Mouse (Mus musculus): ENCODE data around the gene Enpp7. TPM values are rescaled to one million over a fixed set of nuclear protein-coding genes. Genes with fewer than 3 reads are reported as not detected.

Enpp7 gene
- not detected for polyA plus RNA-seq (2014; fragmentation: Illumina TruSeq; extraction: RNeasy Lipid Tissue Mini Kit (QIAGEN cat#74804); ENCODE audit: low read depth, low replicate concordance)

GRCm38 (mm10) chr11:118987999-118988398, at the start of gene Enpp7:
Gene Enpp7, plus strand, starts transcription at chr11:118988188.

GRCm38 (mm10) chr11:119022895-119023615, 35.1 kb downstream of the Enpp7 start, which contains the start of gene Cbx2:
Gene Cbx2, plus strand, starts transcription at chr11:119022962.

GRCm38 (mm10) chr11:119040600-119041324, 52.8 kb downstream of the Enpp7 start, which contains the start of gene Cbx8:
Gene Cbx8, minus strand, starts transcription at chr11:119040969.

Other genes with a start within 250 kb of the Enpp7 start
- gene Rbfox3, start 76.6 kb upstream of the Enpp7 start, polyA plus RNA-seq (2014; fragmentation: Illumina TruSeq; extraction: RNeasy Lipid Tissue Mini Kit (QIAGEN cat#74804); ENCODE audit: low read depth, low replicate concordance), result not detected
- 0.32 TPM for gene Cbx2, start 34.8 kb downstream of the Enpp7 start, polyA plus RNA-seq (2014; fragmentation: Illumina TruSeq; extraction: RNeasy Lipid Tissue Mini Kit (QIAGEN cat#74804); ENCODE audit: low read depth, low replicate concordance)
- gene Cbx8, start 52.8 kb downstream of the Enpp7 start, polyA plus RNA-seq (2014; fragmentation: Illumina TruSeq; extraction: RNeasy Lipid Tissue Mini Kit (QIAGEN cat#74804); ENCODE audit: low read depth, low replicate concordance), result 0.20 TPM
- 2.6 TPM for gene Cbx4, start 98.0 kb downstream of the Enpp7 start, polyA plus RNA-seq (2014; fragmentation: Illumina TruSeq; extraction: RNeasy Lipid Tissue Mini Kit (QIAGEN cat#74804); ENCODE audit: low read depth, low replicate concordance)
- 6.4 TPM for gene Tbc1d16, start 240.3 kb downstream of the Enpp7 start, polyA plus RNA-seq (2014; fragmentation: Illumina TruSeq; extraction: RNeasy Lipid Tissue Mini Kit (QIAGEN cat#74804); ENCODE audit: low read depth, low replicate concordance)
- gene Ccdc40, start 240.4 kb downstream of the Enpp7 start, polyA plus RNA-seq (2014; fragmentation: Illumina TruSeq; extraction: RNeasy Lipid Tissue Mini Kit (QIAGEN cat#74804); ENCODE audit: low read depth, low replicate concordance), result not detected